Mouse (Mus musculus) B cell, adult 2 months (primary cell): Measurements from ENCODE around the gene Tspan31.
"Not testable (repeated sequence)": the region's sequence is repeated elsewhere in the genome, so short reads cannot be mapped to it uniquely, and the experiment has no call there.

Experiments
- DNase-seq, 2 experiments: peaks; one replicate each; pipeline ENCODE4 v3.0.0; 2022

The Tspan31 gene

GRCm38 (mm10) chr10:127063913-127064870 is 5.9 kb downstream of the Tspan31 start:
- DNase-seq: no peak

GRCm38 (mm10) chr10:127063239-127063872 is 6.7 kb downstream of the Tspan31 start, which contains the start of gene Cdk4:
Gene Cdk4 (plus strand): TSS chr10:127063534.
- peak; percentile 96 to 98 for DNase-seq

DNA sequence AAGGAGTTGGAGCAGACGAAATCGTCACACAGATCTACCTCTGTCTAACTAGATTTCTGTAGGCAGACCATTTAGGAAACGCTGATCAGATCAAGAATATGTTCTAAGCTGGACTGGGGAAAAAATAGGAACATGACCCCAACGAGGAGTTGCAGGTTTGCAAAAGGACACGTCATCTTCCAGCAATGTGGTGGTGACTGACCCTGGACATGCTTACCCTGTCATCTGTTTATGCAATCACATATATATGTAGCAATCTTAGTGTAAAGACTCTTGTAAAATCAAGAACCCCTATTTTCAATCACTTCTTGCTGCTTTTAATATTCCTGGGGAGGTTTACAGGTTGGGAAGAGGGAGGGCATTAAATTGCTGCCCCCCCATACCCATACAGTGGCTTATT is 7.6 kb downstream of the Tspan31 start:
- no peak for DNase-seq

DNA sequence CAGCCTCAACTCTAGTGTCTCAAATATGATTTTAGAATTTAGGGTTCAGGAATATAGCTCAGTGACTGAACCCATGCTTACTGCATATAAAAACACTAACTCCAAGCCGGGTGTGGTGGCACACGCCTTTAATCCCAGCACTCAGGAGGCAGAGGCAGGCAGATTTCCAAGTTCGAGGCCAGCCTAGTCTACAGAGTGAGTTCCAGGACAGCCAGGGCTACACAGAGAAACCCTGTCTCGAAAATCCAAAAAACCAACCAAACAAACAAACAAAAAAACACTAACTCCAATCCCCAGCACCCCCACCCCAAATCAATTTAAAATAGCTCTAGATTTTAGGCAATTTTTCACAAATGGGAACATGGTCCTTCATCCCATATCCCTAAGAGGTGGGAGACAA is 8.0 kb downstream of the Tspan31 start:
- DNase-seq: not testable (repeated sequence)

DNA sequence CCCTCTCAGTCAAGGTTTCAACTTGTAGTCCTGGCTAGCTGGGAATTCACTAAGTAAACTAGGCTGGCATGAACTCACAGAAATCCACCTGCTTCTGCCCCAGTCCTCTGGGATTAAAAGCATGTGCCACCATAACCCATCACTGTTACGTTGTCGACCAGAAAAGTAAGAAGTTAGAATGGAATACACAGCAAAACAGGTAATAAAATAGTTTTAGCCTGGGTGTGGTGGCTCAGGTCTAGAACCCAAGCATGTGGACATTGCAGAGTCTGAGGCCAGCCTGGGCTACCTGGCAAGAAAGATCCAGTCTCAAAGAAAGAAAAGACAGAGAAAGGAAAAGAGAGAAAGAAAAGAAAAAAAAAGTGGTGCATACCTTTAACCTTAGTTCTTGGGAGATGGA is 8.6 kb downstream of the Tspan31 start:
- no peak for DNase-seq

DNA sequence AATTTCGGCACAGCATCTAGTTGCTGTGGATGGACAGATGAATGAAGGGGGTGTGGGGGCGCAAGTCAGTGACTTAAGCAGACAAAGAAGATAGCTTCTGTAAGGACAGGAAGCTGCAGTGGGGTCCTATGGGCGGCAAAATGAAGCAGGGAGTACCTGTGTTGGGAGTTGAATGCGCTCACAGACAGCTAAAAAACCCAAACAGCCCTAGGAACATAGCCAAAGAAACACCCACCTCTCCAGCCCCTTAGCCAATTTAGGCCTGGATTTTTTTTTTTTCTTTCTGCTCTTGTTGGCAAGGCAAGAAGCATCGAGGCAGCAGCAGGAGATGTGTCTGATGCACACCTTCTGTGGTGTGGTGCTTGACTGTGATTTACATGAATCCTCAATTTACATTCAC is 9.0 kb downstream of the Tspan31 start:
- DNase-seq: no peak

DNA sequence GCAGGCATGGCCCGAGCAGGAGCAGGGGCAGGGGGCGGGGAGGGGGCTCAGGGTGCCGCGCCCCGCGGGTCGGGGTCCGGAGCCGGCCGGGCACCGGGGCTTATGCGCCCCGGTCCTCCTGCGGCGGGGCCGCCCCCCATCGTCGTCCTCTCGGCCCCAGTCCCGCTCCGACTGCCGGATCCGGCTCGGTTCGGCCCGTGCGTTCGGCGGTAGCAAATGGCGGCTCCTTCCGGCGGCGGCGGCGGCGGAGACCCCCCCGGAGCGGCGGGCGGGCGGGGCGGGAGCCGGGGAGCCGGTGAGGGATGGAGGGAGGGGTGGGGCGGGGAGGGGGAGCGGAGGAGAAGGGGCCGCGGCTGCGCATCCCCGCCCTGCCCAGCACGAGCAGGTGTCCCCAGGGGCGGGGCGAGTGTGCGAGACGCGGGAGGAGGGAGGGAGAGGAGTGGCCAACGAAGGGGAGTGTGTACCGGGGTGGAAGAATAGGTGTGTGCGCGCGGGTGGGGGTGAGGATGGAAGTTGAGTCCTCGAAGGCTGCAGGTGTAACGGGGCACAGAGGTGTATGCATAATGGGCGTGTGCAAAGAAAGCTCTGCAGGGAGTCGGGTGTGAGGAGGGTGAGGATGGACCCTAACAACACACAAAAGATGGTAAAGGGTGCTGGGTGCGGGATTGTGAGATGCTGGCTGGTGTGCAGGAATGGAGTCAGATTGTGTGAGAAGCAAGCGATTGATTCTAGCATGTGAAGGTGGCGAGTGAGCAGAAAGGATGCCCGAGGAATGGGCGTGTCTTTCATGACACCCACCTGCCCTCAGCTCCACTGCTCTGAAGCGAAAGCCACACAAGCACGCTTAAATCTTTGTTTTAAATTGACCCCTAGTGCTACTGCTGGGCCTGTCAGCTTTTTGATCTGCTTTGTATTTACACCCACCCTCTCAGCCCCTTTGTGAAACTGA is 9.8 kb downstream of the Tspan31 start, which contains the start of gene March9:
March9 (minus strand) TSS at position 217 of the 949 bp plus-strand sequence.
- peak; percentile 69 to 74 for DNase-seq

DNA sequence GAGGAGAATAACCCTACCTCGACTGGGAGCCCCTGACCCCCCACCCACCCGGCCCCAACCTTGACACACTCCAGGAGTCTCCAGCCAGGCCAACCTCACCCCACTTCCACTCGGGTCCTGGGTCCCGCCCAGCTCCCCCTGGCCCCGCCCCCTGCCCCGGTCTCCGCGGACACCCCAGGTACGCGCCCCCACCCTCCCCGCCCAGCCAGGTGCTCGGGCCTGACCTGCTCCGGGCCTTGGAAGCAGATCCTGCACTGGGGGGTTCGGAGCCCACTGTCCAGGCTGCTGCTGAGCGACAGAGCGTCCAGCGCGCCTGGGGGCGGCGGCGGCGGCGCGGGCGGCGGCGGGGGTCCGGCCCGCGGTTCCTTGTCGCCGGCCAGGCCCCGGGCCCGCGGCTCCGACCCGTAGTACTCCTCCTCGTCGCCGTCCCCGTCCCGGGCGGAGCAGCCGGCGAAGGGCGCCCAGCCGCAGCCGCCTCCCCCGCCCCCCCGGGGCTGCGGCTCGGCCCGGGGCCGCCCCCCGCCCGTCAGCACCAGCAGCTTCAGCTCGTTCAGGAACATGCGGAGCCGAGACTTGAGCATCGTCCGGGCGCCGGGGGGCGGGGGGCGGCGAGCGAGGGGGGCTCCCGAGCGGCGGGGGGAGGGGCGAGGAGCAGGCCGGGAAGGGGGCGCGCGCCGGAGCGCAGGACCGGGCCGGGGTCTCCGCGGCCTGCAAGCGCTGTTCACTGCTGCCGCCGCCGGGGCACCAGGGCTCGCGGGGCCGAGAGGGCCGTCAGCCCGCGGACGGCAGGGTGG is 10.7 kb downstream of the Tspan31 start:
- peak in 1 of 2 experiments; percentile 20 for DNase-seq

GRCm38 (mm10) chr10:127058708-127059107 is 11.4 kb downstream of the Tspan31 start:
- peak in 1 of 2 experiments; percentile 25 for DNase-seq

GRCm38 (mm10) chr10:127058161-127058560 is 11.9 kb downstream of the Tspan31 start:
- DNase-seq: peak; percentile 89 to 91

GRCm38 (mm10) chr10:127056490-127056889 is 13.6 kb downstream of the Tspan31 start:
- DNase-seq: no peak

- peak in 1 of 2 experiments; percentile 33 for DNase-seq
These were observed 14.7 kb downstream of the Tspan31 start for GRCm38 (mm10) chr10:127055406-127055805.

DNA sequence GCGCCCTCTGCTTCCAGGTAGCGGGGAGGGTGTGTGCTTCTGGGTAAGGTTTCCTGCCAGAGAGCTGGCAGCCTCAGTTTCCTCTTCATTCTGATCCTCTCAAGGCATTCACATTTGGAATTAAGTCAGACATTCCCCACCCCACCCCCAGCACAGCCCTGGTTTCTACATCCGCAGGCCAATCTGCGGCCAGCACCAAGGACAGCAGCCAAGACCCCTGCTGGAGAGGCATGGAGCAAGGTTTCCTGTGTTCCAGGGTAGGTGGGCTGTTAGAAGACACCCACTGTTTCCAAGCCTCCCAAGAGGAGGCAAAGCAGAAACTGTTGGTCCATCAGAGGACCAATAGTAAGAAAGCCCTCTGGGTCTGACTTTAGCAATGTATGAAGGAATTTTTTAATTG is 15.4 kb downstream of the Tspan31 start:
- no peak for DNase-seq

DNA sequence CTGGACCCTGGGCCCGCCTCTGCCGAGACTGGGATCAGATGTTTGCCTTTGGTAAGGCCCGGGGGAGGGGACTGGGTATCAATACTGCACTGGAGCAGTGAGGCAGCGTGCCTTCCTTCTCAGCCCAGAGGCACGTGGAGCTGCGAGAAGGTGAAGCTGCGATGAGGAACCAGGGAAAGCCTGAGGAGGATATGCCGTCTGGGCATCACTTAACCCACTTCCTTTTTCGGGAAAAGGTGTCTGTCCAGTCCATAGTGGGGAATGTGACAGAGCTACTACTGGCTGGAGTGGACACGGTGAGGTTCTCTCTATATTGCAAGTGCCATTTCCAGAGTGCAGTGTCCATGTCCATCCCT is 20.0 kb downstream of the Tspan31 start:
- no peak for DNase-seq

DNA sequence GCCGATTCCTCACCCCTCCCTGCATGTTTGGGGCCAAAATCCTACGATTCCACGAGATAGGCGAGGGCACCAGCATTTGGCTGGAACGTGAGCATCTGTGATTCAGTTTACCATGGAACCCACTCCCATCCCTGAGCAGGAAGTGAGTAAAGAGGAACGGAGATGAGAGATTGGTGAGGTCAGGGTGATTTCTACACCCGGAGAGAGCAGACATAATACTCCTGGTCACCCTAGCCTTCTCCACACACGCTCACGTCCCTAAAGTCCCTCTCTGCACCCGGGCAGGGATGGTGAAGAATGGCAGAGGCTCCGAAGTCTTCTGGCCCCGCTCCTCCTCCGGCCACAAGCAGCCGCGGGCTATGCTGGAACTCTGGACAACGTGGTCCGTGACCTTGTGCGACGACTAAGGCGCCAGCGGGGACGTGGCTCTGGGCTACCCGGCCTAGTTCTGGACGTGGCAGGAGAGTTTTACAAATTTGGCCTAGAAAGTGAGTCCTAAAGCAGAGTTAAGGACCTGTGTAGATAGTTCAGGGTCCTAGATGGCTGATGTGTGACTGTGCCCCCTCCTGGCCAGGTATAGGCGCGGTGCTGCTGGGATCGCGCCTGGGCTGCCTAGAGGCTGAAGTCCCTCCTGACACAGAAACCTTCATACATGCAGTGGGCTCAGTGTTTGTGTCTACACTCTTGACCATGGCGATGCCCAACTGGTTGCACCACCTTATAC is 20.5 kb downstream of the Tspan31 start:
- peak in 1 of 2 experiments; percentile 31 for DNase-seq

DNA sequence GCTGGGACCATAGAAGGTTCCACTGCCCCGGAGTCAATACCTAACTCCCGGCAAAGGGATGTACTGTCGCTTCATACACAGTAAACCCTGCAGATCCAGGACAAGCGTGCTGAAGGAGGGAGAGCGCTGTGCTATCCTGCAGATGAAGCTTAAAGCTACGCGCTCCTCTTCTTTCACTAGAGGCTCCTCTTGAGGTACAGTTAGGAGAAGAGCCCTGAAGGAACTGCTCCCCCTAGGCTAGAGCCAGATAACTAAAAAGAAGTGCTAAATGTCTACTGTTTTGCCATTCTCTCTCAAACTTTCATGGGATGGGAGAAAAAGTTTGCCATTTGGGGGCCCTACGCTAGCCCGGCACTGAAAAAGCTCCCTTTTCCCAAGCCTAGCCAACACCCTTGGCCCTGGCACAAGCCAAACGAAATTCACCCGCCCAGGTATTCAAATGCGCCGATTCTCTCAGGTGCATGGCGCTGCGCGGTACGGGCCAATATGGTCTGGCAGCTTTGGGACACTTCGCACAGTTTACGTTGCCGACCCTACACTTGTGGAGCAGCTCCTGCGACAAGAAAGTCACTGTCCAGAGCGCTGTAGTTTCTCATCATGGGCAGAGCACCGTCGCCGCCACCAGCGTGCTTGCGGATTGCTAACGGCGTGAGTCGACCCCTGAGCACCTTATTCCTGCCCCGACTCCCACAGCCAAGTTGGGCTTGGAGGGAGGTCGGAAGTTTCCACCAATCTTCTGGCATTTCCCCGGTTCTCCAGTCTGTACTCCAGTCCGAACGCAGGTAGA is 21.3 kb downstream of the Tspan31 start:
- no peak for DNase-seq

DNA sequence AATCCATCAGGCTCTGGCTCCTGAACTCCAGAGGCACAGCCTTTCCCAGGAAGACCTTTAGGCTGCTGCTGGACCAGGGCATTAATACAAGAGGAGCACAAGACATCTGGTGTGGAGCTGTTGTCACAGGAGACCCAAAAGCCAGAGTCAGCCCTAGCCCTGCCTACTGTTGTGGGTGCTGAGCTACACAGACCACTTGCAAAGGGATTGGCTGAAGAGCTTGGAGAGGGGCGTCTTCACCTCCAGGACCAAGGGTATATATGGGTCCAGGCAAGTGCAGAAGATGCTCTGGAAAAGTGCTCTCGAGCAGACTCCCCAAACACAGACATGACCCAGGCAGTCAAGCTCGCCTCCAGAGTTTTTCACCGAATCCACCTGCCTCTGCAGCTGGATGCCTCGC is 22.1 kb downstream of the Tspan31 start, which contains the start of gene Cyp27b1:
Cyp27b1 (plus strand) TSS at position 297 of the 400 bp plus-strand sequence.
- DNase-seq: no peak

- no peak for DNase-seq
These were observed 26.9 kb downstream of the Tspan31 start for GRCm38 (mm10) chr10:127043187-127043586.

DNA sequence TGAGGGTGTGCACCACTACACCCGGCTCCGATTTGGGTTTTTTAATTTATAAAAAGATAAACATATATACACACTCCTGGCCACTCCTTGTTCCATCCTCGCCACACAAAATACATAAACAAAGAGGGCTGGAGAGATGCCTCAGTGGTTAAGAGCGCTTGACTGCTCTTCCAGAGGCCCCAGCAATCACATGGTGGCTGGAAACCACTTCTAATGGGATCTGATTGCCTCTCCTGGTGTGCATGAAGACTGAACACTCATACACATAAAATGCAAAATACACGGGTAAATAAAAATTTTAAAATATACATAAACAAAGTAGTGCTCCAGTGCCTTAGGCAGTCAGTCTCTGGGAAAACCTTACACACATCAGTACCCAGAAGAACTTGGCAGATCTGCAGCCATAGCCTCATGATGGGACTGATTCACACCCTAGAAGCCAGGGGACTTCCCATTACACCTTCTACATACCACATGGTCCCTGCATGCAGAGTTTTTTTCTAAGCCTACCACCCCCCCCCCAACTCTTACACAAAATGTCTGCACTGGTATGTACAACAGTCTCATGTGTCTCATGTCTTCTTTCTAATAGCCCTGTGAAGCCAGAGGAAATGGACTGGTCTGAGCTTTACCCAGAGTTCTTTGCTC is 27.5 kb downstream of the Tspan31 start:
- no peak for DNase-seq
